Mouse (Mus musculus): ENCODE measurements around the gene Elmod2.
"Not testable (repeated sequence)": the region's sequence is repeated elsewhere in the genome, so short reads cannot be mapped to it uniquely, and the experiment has no call there.

Gene Elmod2

DNA sequence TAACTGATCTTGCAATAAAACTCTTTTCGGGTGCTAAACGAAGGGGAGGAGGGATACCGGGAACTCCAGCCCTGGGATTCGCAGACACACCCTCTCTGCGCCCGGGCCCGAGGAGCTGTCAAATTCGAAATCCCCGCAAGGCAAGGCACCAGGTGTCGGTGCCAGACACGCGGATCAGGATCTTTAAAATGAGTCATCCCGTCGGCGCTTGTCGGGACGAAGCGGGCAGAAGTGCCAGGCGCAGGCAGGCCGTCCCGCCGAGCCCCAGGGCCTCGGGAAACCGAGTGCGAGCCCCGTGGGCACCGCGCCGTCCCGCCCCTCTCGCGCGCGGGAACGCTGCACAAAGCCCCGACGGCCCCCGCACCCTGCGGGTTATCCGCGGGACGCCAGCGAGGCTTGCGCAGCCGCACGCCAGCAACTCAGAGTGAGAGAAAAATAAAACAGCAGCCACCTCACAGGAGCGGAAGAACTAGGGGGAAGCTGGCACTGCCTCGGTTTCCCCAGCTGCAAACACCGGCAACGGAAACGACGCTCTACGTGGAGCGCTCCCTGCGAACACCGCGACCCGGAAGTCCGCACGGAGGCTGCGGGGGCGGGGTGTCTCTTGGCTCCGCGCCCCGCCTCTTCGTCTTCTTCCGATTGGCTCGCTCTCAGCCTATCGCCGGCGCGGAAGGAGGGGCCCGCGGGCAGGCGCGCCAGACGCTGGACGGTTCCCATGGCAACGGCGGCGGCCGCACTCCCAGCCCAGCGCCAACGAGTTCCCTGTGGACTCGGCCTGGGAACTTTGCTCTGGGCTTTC, at the start of gene Elmod2:
Elmod2 (minus strand) TSS at position 588 of the 799 bp plus-strand sequence.
- in situ Hi-C loops (cut with MboI, MseI) = loop anchor here (5.0 to 10.0 kb wide), 2 partner anchors 120 to 243 kb away; no protein-coding TSS in a partner anchor

DNA sequence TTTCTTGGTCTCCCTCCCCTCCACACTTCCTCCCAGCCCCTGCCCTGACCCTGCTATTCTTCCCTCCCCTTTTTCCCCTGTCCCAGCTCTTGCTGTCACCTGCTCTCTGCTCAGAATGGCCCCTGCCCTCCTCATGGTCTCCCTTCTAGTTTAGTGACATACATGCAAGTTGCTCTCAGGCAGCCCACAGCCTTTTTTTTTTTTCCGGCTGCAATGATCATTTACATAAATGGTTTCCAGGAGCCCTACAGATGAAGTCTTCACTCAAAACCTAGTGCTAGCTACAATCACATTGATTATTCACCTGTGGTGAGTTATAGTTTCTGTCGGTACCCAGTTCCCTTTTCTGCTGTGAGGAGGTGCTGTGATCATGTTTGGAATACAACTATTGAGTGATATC, 48.7 kb upstream of the Elmod2 start:
- in situ Hi-C loops (cut with MboI, MseI) = no loop called here

DNA sequence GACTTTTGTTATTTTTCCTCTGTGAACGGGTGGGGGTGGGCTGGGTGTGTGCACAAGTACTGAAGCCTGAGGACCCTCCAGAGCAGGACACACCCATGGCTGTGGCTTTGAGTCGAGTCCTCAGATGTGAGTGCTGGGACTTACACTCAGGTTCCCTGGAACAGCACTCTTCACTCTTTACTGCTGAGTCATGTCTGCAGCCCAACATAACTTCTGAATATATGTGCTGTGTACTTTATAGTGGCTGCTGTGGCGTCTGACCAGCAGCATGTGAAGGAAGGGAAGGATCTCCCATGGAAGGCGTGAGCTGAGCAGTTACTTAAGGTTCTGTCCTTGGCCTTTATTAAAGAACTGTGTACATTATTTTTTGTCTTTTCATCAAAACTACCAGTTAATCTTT, 47.9 kb upstream of the Elmod2 start:
- in situ Hi-C loops (cut with MboI, MseI) = no loop called here

DNA sequence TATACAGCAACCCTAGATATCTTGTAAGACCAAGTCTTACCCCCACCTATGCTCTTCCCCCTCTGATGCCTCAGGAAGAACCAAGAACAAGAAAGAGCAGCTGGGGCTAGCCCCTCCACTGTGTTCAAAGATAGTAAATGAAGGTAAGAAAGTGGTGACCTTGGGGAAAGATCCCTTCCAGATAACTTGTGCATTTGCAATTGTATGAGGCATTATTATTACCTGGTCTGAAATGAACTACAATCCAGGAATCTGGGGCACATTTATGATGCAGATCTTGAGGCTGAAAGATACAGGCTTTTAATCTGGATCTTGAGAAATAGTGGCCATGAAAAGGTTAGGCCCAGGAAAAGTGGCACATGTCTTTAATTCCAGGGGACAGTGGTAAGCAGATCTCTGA, 44.9 kb upstream of the Elmod2 start:
- in situ Hi-C loops (cut with MboI, MseI) = no loop called here

DNA sequence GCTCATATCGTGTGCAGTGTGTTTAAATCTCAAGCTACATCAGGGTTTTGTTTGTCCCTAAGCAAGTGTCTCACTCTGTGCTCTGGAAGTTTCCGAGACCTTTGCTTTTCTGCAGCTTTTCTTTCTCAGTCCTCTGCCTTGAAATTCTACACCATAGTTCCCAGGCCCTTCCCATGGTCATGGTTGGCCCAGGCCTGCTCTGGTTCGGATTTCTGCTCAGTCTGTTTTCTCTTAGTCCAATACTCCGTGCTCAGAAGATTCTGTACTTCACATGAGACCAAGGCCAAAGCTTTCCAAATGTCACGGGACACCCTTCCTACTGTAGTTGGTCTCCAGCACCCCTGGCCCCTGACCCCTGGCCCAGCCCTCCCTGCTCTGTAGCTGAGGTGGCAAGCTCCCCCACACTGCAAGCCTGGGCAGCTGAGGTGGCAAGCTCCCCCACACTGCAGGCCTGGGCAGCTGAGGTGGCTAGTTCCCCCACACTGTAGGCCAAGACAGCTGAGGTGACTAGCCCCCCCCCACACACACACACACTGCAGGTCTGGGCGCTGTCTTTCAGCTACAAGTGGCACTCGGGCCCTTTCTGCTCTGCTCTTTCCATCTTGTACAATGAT, 31.0 kb upstream of the Elmod2 start:
- in situ Hi-C loops (cut with MboI, MseI) = no loop called here

DNA sequence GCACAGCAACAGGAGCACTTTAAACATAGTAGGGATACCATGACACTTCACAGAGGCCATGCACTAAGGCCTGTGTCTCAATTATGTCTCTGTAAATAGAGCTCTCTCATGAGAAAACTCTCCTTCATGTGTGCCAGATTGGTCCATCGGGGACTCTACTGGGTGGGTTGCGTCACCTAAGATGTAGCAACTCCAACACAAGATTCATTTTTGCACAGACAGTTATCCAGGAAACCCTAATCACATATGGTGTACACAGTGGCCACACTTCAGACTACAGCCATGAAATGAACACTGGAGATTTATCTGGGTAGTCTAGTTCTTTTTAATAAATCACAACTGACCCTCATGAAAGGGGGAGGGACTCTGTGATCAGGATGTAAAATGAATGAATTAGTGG, 19.0 kb upstream of the Elmod2 start:
- in situ Hi-C loops (cut with MboI, MseI) = no loop called here

DNA sequence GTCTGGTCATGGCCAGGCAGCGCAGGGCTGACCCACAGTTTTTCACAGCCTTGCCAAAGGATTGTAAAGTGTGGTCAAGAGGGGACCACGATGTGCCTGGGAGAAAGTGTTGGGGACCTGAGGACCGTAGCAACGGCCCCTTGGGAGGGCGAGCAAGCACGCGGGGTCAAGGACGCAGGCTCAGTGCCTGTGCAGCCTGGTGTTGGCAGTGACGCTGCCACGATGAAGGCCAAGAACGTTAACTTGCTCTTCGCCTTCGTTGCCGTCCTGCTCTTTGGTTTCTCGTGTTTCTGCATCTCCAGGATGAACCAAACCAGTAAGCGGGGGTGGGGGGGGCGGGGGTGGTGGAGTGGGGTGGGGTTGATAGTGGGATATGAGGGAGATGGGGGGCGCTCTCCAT, 16.0 kb upstream of the Elmod2 start, which contains the start of gene Mgat4d:
Mgat4d (plus strand) TSS at position 209 of the 400 bp plus-strand sequence.
- in situ Hi-C loops (cut with MboI, MseI) = loop anchor here (5.0 kb wide), 1 partner anchor 241 kb away; no protein-coding TSS in a partner anchor

DNA sequence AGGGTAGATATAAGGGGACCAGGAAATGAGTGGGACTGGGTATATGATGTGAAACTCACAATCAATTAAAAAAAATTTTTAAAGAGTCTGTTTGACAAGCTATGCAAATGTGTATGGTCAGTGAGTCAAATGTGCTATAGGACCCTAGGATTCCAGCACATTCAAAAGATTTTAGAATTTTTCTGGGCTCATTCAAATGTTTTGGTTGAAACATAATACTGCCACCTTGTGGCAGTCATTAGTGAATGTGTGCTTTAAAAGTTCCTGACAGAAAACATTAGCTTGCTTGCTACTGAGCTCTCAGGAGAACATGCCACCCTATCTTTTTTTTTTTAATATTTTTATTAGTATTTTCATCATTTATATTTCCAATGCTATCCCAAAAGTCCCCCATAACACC, 10.4 kb upstream of the Elmod2 start:
- in situ Hi-C loops (cut with MboI, MseI) = no loop called here

DNA sequence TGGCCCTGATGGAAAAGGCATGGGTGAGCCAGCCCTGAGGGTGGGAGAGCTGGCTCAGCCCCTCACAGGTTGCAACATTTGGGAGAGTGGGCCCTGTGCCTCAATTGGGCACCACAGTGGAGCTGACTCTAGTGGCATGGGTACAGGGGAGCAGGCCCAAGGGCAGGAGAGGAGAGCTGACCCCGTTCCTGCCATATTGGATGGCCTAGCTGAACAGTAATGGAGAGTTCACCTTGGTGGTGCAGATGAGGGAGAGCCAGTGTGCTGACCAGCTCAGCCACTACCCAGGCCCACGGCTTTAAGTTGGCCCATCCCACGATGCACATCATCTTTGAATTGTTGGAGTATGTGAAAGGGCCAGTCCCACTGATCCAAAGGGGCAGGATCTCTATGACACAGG, 9.8 kb upstream of the Elmod2 start:
- in situ Hi-C loops (cut with MboI, MseI) = no loop called here

DNA sequence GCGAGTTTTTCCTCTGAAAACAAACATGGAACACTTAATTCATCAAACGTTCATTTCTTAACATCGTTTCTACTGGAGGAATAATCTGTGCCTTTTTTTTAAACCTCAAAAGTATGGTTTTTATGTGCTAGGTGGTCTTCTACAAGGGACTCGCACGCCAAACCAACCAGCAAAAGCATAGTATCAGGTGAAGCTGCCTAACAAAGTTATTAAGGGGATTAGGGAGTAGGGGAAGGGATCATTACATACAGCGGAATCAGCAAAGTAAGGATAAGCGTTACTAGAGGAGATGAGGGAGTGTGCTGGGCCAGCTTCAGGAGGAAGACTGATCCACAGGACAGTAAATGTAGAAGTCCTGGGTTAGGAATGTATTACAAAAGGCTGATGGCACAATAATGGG, 578 bp upstream of the Elmod2 start:
- in situ Hi-C loops (cut with MboI, MseI) = loop anchor here (5.0 to 10.0 kb wide), 2 partner anchors 119 to 242 kb away; no protein-coding TSS in a partner anchor

DNA sequence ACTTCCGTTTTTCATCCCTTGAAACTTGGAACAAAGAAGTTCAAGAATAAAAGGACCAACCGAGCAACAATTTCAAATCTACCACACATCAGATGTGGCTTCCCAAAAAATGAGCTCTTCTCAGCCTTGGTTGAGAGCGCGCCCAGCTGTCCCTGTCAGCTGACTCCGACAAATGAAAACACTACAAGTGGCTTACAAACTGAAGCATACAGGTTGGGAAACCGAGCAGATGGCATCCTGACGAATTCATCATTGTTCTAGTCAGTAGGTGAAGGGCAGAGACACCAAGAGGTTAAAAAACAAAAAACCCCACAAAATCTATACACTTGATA, 753 bp downstream of the Elmod2 start:
- in situ Hi-C loops (cut with MboI, MseI) = loop anchor here (5.0 to 10.0 kb wide), 2 partner anchors 121 to 243 kb away; no protein-coding TSS in a partner anchor

DNA sequence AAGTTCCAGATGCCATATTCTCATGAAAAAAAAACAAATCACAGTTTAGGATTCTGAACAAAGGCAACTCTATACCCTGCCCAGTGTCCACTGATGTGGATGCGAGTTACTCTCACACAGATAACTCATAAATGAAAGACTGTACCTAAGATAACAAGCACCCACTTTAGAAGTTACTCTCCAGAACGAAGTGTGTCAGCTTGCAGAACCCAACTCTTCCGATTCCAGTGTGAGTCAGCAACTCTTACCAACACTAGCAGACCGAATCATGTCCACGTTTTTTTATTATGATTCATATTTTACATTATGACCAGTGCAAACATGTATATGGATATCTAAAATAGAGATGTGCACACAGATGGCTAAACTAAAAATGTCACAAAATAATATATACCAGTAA, 4.4 kb downstream of the Elmod2 start:
- in situ Hi-C loops (cut with MboI, MseI) = no loop called here

DNA sequence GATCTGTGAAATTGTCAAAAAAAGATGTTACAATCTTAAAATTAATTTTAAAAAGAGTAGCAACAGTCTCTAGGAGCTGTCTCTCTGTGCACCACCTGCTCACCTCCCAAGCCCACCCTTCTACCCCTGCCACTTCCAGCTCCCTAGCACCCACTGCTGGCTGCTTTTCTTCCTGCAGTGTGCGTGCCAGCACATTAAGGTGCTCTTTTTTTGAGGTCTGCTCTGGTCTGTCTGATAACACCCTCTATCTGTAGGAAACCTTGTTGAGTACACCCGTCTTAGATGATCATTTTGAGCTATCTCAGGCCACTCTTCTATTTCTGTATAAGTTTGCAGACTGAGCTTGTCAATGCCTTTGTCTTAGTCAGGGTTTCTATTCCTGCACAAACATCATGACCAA, 9.2 kb downstream of the Elmod2 start:
- in situ Hi-C loops (cut with MboI, MseI) = no loop called here

DNA sequence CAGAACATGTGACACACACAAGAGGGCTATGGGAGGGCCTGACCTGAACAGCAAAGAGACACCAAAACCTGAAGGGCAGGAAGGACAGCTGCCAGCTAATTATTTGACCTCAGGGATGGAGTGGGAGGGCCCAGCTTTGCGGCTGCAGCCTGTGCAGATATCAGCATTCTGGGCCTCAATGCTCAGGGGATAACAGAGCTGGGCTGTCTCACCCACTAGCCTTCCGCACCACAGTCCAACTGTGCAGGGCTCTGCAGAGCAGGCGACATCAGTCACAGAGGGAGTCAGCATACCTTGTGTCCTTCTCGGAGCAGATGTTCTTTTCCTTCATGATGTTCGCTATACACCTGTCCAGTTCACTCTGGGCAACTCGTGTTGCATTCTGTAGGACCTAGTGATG, 9.9 kb downstream of the Elmod2 start:
- in situ Hi-C loops (cut with MboI, MseI) = no loop called here

DNA sequence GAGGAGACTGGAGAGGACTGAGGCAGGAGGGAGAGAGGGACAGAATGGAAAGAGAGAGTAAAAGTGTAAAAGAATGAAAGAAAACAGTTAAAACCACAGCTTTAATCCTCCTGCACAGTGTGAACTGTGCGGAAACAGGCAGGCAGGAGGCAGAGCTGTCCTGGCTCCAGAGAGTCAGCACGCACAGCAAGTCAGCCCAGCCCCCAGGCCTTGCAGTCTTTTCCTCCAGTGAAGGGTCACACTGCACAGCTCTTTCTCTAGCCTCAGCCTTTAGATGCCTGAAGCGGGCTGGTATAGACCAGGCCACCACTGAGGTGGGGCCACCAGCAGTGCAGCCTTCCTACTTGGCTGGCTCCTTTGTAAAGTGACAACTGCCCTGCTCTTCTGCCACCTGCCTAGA, 11.7 kb downstream of the Elmod2 start:
- in situ Hi-C loops (cut with MboI, MseI) = no loop called here

DNA sequence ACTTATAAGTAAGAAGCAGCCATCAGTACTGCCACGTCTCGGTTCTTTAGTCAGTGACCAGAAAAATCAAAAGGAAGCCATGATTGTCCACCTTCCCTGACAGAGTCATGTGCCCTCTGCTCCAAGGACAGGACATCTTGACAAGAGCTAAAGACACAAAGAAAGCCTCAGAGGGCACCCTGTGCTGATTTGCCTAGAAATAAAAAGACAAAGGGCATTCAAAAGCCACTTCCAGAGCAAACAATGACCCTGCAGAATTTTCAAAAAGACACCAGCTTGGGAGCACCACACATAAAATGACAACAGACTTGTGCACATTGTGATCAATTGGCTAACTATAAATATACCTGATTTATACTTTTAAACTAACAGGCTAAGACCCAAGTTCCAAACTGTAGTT, 16.6 kb downstream of the Elmod2 start:
- in situ Hi-C loops (cut with MboI, MseI) = no loop called here

DNA sequence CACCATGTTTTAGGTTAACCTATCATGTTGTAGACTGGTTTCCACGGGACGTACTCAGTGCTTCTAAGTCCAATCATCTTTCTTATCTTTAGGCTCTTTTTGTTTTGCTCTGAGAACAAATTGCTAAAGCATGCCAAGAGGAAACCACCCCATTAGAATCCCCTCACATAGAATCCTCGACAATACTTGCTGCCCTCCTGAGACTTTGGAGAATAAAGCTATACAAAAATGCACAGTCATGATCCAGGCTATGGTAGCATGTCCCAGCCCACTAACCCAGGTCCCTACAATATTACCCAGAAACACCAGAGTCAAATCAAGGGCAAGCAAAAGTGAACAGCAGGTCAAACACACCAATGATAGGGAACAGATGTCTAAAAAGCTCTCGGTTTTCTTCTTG, 17.2 kb downstream of the Elmod2 start:
- in situ Hi-C loops (cut with MboI, MseI) = not testable (repeated sequence)

DNA sequence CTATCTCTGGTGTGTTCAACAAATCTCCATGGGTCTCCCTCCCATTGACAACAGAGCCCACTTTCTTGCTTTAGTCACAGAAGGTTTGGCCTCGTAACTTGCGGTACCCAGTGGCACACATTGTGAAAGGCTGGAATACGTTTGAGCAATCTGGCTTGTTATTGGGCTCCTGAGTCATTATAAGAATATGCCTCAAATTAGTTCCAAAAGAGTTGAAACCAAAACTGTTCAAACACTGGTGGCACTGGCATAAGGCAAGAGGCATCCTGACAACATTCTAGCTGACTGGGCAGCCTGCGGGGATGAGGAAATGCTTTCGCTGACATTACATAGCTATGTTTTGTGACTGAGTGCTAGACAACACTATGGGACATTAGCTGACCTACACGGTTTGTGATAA, 22.4 kb downstream of the Elmod2 start:
- in situ Hi-C loops (cut with MboI, MseI) = no loop called here

DNA sequence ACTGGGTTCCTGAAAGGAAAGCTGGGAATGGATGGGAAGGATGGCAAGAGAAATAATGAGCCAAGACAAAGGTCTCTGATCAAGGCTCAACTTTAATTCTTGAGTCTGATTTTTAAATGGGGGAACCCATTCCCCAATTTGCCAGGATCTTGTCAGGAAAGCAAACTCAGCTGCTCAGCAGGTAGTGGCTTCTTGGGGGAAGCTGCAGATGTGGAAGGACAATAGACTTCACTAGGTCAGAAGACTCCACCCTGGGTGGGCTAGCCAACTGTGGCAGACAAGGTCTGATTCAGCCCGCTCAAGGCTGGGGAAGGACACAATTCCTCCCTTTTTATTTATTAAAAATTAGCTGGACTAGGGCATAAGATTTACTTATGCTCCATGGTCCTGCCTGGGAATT, 27.3 kb downstream of the Elmod2 start:
- in situ Hi-C loops (cut with MboI, MseI) = no loop called here

DNA sequence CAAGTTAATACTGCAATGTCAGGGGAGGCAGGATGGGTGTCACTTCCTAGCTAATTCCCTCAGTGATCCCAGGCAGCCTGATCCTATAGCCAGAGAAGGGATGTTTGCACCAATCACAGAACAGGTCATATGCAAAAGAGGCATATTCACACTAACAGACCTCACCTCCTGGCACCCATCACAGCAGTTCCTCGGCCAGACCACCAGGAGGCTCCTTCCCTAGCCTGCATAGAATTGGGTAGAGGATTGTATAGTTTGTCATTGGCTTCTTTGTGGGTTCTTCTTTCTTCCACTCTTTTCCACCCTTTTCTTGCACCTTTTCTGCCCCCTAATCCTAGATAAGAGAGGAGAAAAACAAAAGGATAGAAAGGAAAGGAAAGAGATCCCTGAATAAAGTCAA, 32.2 kb downstream of the Elmod2 start:
- in situ Hi-C loops (cut with MboI, MseI) = no loop called here

DNA sequence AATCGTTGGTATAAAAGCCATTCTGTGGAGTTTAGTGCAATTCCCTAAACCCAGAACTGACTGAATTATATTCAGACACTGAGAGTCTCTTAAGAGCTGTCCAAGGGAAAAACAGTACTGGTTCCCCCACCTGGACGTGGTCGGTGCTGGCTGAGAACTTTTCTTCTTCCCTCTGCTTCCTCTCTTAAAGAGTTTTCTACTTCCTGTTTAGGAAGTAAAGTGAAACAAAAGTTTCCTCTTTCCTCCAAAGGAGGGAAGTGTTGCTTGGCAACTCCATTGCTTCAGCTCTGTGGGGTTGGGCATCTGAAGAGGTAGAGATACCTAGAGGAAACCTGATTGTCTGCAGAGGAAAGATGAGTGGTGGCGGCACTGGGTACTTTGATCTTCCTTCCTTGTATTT, 34.9 kb downstream of the Elmod2 start:
- in situ Hi-C loops (cut with MboI, MseI) = no loop called here

DNA sequence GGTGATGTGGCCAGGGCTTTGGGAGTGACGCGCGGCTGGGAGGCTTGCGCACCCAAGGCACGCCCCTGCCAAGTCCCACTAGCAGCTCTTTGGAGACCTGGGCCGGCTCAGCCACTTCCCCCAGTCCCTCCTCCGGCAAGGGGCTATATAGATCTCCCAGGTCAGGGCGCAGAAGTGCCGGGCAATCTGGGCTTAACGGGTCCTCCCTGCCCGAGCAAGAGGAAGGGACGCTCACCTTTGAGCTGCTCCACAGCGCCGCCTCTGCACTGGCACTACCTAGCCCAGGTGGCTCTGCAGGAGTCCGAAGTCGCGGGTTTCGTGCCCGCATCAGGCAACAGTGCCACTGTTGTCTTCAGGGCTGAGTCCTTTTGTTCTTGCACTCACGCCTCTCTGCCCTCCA, 42.1 kb downstream of the Elmod2 start, which contains the start of gene Ucp1:
Ucp1 (plus strand) TSS at position 177 of the 400 bp plus-strand sequence.
- in situ Hi-C loops (cut with MboI, MseI) = no loop called here

DNA sequence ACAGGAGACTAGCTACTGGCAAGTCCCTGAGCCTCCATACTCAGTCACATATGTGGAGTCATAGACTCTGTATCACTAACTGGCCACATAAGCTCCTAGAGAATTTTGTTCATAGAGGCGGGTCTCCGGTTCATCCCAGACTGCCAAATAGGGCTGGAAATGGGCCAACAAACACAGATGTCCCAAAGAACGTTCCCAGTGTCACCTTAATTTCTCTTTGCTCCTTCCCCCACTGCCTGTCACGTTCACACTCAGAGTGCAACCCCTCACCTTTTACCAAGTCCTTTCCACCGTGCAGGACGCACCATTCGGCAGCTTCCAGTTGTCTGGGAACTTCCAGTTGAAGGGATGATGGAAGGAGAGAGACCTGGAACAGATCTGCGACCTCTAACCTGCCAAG, 46.9 kb downstream of the Elmod2 start:
- in situ Hi-C loops (cut with MboI, MseI) = no loop called here

All from regulatory T cell (primary cell).